Mouse (Mus musculus): Measurements from ENCODE around the gene Gm45837.

DNA sequence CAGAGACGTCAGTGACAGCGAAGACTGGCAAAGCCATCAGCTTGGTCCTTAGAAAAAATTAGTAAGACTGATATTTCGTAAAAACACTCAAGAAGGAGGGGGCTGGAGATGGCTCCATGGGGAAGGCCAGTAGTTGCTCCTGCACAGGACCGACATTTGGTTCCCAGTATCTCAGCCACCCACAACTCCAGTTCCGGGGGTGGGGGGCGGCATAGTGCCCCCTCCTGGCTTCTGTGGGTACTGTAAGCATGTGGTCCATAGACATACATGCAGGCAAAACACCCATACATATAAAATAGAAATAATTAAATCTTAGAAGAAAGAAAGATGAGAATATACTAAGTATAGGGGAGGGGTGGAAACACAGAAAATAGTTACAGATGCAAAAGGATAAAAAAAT is 105.8 kb downstream of the Gm45837 start:
- TF ChIP-seq POLR2A (IDR thresholded peaks at IDR 0.05; ENCODE audit: extremely low read depth, insufficient read depth, low read length) (no peak), CTCF (IDR thresholded peaks at IDR 0.05; ENCODE audit: low read depth, low read length) (peak; percentile 36; the same call in 1 of the 2 replicates)

All from liver, adult 2 months (tissue).